Mouse (Mus musculus): ENCODE results near the gene Ssc5d. TPM values are rescaled to one million over a fixed set of nuclear protein-coding genes. Genes with fewer than 3 reads are reported as not detected.

Ssc5d gene
- total RNA-seq, 2 experiments from 2014 or later: 28.5 to 33.4 TPM

DNA sequence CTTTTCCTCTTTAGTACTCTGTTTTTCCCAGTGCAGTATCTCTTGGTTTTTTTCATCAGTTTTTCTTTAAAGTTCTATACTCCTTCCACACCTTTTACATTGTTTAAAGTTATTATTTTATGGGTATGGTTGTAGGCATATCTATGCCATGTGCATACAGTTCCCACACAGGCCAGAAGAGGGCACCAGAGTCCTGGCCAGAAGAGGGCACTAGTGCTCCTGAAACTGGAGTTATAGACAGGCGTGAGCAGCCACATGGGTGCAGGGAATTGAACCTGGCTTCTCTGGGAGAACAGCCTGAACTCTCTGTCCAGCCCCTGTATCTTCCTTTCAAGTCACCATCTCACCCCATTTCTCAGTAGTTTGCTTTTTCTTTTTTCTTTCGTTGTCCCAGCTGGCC, 12.9 kb downstream of the Ssc5d start:
- intact Hi-C loops (cut with DNase I; ENCODE audit: low total_unique reads): no loop called here
- peak; percentile 72 for DNase-seq

DNA sequence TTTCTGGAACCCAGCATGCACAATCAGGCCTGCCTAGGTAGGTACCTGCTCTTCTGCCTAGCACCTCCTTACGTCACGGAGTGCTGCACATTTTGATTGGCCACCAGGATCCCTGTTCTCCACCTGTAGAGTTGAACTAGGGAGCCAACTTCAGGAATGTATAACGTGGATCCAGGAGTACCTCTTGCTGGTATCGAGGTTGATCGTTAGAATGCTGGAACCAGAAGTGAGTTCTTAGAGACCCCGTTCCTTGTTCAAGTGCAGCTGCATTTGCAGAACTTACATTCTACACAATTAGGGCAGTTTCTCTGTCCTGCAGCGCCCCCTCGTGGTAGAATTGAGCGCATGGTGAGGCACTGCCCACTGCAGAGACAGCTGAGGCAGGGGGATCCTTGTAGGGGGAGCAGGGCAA, 14.5 kb downstream of the Ssc5d start:
- peak; percentile 73 for DNase-seq
- intact Hi-C loops (cut with DNase I; ENCODE audit: low total_unique reads): no loop called here

DNA sequence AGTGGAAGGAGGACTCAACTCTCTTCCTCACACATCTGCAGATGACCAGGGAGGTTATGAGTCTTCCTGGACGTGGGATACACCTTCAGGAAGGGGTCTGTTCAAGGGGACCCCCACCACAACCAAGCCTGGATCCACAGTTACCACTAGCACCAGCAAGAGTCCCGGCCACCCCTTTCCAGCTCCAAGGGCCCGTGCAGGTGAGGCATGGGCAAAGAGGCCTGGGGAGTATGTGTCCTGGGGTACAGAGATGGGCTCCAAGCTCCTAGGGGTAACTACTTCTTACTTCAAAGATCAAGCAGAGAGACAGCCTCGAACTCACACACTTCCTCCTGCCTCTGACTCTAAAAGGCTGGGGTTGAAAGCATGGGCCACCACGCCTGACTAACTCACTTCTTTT, 17.1 kb downstream of the Ssc5d start:
- no peak for DNase-seq
- intact Hi-C loops (cut with DNase I; ENCODE audit: low total_unique reads): loop anchor here (2.0 kb wide), 2 partner anchors 22 to 104 kb away; partner anchors contain the start of gene Sbk2

DNA sequence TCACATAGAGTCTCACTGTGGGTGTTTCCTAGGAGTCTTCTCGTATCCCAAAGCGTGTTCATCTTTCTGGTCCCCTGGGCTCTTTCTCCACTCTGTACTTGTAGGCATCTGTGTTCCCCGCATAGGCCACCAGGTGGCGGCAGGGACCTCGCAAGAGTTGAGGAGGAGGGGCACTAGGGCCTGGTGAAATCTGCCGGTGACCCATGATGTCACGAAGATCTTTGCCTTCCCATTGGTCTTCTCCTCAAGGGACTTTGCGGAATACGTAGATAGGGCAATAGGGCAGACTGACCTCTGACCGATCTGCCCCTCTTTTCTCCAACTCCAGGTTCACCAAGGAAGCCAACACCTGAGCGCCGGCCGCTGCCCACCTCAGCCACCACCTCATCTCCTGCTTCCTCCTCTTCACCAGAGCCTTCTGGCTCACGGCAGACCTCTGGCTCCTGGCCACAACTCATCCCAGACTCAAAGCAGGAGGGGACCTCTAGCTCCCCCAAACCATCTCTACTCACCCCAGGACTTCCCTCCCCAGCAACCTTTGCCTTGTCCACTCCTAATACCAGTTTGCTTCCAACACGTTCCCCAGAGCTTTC, 17.7 kb downstream of the Ssc5d start:
- peak; percentile 91 for DNase-seq
- intact Hi-C loops (cut with DNase I; ENCODE audit: low total_unique reads): loop anchor here (2.0 kb wide), 2 partner anchors 21 to 103 kb away; partner anchors contain the start of gene Sbk2

DNA sequence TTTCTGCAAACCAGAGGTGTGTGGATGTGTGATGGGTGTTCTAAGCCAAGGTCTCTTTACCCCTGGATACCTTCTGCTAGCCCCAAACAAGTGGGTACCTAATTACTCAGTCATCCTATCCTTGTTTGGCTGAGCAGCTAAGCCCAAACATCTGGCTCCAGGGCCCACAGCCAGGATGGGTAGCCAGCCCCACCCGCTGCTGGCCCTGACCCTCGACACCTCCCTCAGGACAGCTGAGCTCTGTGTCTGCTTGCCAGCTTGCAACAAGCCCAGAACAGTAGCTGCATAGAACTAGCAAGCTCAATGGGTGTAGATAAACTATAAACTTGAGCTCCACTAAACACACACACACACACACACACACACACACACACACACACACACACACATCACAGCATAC, 22.3 kb downstream of the Ssc5d start:
- peak; percentile 89 for DNase-seq
- intact Hi-C loops (cut with DNase I; ENCODE audit: low total_unique reads): no loop called here

DNA sequence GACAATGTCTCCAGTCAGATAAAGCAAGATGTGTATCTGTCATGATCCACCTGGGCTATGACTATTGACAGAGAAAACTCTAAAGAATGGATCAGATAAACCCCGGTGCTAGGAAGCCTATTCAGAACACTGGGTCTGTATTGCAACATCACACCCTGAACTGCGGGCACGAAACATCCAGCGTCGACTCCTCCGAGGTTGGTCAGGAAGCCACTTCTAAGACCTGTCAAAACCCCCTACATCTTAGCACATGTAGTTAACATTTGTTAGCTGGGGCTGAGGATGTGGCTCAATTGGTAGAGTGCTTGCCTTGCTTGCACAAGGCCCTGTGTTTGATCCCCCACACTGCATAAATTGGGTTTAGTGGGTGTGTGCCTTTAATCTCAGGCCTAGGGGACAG, 22.8 kb downstream of the Ssc5d start:
- DNase-seq: no peak
- intact Hi-C loops (cut with DNase I; ENCODE audit: low total_unique reads): no loop called here

DNA sequence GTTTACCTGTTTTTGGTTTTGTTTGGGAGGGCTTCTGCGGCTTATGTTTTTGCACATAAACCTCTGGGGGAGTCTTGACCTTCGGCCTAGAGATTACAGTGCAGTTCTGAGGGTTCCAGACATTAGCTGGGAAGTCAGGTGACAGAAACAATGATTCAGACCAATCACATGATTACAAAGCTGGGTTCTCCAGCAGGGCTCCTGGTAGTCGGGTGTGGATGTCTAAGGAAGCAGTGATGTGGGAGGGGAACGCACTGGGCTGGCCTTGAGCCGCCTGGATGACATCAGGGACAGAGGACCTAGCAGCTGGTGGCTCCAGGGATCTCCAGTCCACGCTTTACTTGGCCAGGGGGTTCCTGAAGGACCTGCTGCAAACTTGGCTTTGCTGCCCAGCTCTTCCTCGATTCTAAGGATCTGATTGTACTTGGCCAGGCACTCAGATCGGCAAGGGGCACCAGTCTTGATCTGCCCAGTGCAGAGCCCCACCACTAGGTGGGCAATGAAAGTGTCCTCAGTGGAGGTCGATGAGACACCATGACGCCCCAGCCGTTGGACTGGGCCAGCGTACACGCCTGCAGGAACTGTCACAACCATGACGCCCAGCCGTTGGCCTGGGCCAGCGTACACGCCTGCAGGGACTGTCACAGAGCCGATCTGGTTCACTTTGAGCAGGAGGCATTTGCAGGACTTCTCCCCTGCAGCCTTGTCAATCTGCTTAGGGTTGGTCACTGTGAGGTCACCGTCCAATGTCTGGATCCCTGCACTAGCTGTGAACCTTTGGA, 25.2 kb downstream of the Ssc5d start:
- intact Hi-C loops (cut with DNase I; ENCODE audit: low total_unique reads): no loop called here
- DNase-seq: no peak

DNA sequence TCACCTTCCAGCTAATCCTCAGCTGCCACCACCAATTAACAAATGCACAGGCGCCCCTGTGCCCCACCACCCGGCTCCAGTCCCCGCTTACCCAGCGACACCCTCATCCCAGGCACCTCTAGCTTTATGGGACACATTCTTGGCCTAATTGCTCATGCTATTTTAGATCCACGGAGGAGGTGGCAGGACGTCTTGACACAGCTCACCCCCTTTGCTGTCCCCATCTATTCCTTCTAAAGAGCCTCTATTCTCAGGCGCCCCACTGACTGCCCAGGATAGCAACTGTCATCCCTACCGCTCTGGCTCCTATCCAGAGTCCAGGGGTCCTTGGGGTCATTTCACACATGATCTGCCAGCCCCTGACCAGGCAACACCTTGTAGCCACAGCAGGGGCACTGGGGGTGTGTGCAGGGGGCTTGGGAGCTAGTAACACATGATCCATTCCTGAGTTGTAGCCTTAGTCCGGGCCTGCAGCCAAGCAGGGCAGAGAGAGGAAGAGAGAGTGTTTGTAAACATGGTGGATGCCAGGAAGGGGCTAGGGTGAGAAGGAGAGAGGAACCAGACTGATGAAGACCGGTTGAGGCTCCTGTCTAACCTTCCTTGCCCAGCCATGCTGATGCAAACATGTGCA, 28.3 kb downstream of the Ssc5d start:
- DNase-seq: no peak
- intact Hi-C loops (cut with DNase I; ENCODE audit: low total_unique reads): no loop called here

DNA sequence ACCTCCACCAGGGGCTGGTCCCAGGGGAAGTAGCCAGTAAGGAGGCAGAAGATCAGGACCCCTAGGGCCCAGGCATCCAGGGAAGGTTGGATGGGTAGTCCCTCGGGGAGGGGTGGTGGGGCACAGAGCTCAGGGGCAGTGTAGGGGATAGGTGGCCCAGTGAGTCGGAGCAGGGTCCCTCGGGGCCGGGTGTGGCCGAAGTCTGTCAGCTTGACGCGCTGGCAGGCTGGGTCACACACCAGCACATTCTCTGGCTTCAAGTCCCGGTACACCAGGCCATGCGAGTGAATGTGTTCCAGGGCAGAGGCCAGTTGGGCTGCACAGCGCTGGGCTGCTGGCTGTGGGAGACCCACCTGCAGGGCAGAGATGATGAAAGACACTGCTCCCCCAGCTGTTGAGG, 31.8 kb downstream of the Ssc5d start:
- intact Hi-C loops (cut with DNase I; ENCODE audit: low total_unique reads): no loop called here
- DNase-seq: no peak

DNA sequence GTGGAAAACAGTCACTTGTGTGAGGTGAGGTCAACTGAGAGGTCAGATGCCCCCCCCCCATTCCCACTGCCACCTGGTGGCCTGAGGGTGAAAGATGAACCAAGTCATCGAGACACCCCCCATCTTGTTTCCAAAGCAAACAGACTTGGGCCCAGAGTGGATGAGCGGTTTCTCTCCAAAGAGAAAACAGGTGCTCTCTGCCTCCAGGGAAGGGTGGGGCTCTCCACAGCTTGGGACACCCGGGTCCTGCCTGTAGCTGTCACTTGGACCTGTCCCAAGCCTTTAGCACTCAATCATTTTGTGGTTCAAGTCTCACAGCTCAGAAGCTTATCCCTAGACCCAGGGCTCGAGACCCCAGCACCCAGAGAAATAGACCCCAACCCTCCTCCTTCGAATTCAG, 37.9 kb downstream of the Ssc5d start:
- no peak for DNase-seq
- intact Hi-C loops (cut with DNase I; ENCODE audit: low total_unique reads): no loop called here

DNA sequence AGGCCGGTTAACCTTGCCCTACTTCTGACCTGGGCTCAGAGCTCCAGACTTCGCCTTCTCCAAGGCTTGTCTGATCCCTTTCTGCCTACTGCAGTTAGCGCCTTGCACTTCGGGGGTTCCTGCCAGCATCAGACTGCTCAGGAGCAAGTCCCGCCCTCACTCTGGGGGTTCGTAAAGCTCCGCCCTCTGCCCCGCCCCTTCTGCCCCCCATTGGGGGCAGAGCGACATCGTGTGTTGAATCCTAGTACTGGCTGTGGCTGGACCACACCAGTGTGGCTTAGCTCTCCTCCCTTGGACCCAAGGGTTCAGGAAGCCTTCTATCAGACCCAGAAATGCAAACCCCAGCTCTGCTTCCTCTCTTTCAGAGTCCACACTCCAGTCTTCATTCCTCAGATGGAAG, 38.7 kb downstream of the Ssc5d start, which contains the start of gene Sbk2:
Gene Sbk2 (minus strand): TSS at position 135 of the 400 bp plus-strand sequence.
- peak; percentile 90 for DNase-seq
- intact Hi-C loops (cut with DNase I; ENCODE audit: low total_unique reads): loop anchor here (2.0 kb wide), 1 partner anchor 21 kb away; no protein-coding TSS in a partner anchor

DNA sequence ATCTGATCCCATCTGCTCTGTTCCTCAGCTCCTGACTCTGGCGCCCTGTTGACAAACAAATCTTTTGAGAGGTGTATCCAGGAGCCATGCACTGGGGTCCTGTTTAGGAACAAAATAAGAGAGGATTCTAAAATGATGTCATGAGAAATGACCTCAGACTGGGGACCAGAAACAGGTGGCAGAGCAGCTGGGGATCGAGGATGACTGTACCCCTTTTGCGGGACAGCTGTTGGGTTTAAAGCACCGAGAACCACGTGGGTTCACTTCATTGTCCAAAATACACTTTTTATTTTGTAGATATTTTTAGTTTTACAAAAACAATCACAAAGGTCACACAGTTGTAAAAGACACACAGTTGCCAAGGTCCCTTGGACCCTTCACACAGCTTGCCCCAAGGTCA, 39.4 kb downstream of the Ssc5d start:
- intact Hi-C loops (cut with DNase I; ENCODE audit: low total_unique reads): loop anchor here (2.0 kb wide), 1 partner anchor 22 kb away; no protein-coding TSS in a partner anchor
- no peak for DNase-seq

DNA sequence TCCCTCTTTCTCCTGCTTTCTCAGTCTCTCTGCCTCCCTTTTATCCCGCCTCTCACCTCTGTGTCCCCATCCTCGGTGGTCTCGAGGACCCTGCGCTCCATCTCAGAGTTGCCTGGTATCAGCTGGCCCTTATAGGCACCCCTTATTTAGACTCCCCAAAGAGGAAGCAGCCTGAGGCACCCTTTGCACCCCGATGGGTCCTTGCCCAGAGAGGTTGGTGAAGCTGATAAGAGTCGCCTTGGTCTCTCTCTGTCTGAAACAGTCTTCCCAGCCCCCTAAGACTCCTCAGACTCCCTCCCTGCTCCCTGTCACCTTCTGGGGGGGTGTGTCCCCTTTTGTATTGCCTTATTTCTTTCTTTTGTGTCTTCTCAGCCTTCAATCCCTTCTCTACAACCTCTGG, 45.5 kb downstream of the Ssc5d start, which contains the start of gene Sbk3:
Gene Sbk3 (minus strand): TSS at position 101 of the 400 bp plus-strand sequence.
- DNase-seq: no peak
- intact Hi-C loops (cut with DNase I; ENCODE audit: low total_unique reads): no loop called here

DNA sequence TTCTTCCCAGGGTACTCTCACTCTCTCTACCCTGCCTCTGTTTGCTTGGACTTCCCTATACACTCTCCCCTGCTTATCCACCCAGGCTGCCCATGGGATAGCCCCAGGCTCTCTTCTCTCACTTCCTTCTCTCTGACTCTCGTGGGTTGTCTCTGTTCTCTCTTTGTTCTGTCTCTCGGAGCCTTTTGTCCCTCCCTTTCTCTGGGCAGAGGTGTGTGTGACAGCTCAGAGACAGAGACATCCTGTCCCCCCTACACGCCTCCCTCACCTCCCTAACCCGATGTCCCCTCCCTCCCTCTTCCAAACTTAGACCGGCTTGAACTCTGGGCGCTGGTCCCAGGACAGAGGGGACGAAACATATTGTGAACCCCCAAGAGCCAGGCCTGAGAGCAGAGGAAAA, 46.1 kb downstream of the Ssc5d start:
- no peak for DNase-seq
- intact Hi-C loops (cut with DNase I; ENCODE audit: low total_unique reads): no loop called here

DNA sequence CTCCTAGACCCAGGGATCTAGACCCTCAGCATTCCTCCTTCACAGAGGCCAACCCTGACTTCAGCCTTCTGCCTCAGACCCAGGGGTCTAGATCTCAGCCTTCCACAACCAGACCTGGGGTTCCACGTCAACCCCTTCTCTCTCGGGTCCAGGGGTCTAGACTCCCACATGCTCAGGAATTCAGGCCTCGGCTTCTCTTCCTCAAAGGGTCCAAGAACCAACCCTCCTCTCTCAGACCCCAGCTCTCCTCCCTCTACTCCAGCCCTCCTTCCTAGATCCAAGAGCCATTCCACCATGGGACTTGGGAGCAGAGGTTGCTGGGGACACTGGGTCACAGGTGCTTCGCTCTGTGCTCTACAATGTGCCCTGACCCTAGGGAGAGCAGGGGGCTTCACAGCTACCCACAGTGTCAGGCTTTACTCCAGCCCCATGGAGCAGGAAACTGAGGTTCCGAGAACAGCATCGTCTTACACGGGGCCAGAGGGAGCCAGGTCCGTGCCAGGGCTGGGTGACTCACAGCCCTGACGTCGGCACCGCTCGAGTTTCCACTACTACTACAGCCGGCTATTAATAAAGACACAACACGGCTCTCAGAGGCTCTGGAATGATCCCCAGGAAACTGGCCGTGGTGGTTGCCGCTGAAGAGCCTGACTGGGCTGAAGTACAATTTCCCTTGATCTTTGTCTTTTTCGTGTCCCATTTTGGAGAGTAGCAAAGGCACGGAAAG, 46.9 kb downstream of the Ssc5d start:
- intact Hi-C loops (cut with DNase I; ENCODE audit: low total_unique reads): no loop called here
- DNase-seq: peak; percentile 82

DNA sequence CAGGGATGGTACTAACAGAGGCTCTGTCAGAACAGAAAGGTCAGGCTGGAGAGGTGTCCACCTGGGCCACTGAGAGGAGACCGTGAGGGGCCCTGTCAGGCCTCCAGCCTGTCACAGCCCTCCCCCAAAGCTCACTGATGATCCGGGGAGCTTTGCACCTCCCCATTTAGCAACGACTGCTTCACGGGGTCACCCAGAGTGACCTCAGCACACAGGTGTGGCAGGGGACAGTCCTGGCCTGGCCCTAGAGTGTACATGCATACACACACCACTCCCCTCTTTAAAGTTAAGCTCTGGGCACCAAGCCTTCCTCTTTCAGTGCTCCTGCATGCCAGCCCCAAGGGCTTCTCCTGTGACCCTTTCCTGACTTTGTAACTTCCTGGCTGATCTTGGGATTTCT, 49.9 kb downstream of the Ssc5d start:
- intact Hi-C loops (cut with DNase I; ENCODE audit: low total_unique reads): no loop called here
- no peak for DNase-seq

DNA sequence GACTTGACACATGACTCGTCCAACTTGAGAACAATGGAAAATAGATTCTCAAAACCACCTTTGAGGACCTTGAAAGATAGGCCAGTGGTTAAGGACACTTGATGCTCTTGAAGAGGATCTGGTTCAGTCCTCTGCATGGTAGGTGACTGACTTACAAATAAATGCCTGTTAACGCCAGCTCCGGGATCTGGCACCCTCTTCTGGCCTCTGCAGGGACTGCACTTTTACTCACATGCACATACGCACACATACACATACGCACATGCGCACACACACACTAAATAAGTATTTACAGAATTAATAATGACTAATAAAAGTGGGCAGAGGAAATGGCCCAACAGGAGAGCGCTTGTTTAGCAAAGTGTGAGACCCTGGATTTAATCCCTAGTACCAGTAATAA, 51.2 kb downstream of the Ssc5d start:
- no peak for DNase-seq
- intact Hi-C loops (cut with DNase I; ENCODE audit: low total_unique reads): no loop called here

DNA sequence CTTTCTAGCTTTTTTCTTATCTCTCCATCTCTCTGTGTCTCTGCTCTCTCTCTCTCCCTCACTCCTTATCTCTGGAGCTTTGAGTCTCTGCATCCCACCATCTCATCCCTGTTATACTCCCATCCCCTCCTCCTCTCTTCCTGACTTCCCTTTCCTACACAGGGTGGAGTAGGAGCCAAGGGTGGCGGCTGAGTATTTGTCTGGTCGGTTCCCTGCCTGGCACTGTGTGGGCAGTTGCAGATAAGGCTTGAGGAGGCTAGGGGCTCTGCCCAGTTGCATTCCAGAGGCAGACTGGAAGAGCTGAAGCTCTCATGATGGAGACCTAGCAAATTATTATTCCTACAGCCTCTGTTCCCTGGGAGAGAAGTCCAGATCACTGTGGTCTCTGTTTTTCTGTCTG, 62.7 kb downstream of the Ssc5d start:
- no peak for DNase-seq
- intact Hi-C loops (cut with DNase I; ENCODE audit: low total_unique reads): no loop called here

DNA sequence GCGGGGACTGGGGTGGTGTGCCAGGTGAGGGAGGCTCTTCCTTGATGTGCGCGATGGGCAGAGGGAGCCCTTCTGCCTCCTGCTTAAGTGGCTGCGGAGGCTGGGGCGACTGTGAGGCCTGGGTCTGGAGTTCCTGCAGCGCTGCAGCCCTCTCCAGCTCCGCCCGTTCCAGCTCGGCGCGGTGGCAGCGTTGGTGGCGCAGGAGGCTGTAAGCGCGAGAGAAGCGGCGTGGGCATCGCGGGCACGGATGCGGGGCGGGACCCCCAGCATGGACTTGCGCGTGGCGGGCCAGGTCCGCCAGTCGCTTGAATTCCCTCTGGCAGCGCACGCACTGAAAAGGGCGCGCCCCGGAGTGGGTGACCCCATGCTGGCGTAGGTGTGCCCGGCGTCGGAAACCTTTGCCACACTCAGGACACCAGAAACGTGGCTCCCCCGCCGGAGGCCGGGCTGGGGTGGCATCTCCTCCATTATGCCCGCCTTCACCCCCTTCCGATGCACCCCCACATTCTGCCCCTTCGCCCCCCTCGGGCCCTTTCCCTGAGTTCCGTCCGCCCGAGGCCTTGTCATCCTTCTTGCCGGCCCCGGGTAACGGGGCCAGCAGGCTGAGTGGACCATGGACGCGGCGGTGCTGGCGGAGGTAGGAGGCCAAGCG, 67.9 kb downstream of the Ssc5d start:
- intact Hi-C loops (cut with DNase I; ENCODE audit: low total_unique reads): no loop called here

More for the DNA sequence above, 67.9 kb downstream of the Ssc5d start:
- no peak for DNase-seq

All from gastrocnemius, postnatal 14 days (tissue).